Mouse (Mus musculus) stomach, embryonic 16.5 days (tissue): Measurements from ENCODE around the gene Cdkl1. TPM values are rescaled to one million over a fixed set of nuclear protein-coding genes. Genes with fewer than 3 reads are reported as not detected.

ENCODE experiments used
- ATAC-seq: fragments of 200-750 bp; cut with Nextera tagmentation; 2 replicates; pipeline ENCODE4 v1.8.0; 2017; ENCODE audit warnings: moderate number of reproducible peaks, moderate TSS enrichment; ENCODE audit not compliant: insufficient read depth, low FRiP score
- H3K27ac ChIP-seq: fragments of 300-500 bp; sonication (generic); 2 replicates; pipeline ENCODE4 v1.5.1; 2014; ENCODE audit warnings: low read length
- H3K27me3 ChIP-seq: fragments of 300-500 bp; sonication (generic); 2 replicates; pipeline ENCODE4 v1.6.1; 2014; ENCODE audit warnings: low read length, control low read depth, mixed read lengths; ENCODE audit not compliant: control insufficient read depth, insufficient read depth
- H3K36me3 ChIP-seq: fragments of 300-500 bp; sonication (generic); 2 replicates; pipeline ENCODE4 v1.6.1; 2014; ENCODE audit warnings: low read length; ENCODE audit not compliant: control insufficient read depth, insufficient read depth
- H3K4me1 ChIP-seq: fragments of 300-500 bp; sonication (generic); 2 replicates; pipeline ENCODE4 v1.6.1; 2014; ENCODE audit warnings: low read length, control low read depth, mixed read lengths; ENCODE audit not compliant: control insufficient read depth, insufficient read depth
- H3K4me2 ChIP-seq: fragments of 300-500 bp; sonication (generic); 2 replicates; pipeline ENCODE4 v1.6.1; 2014; ENCODE audit warnings: low read depth, low read length, mixed read lengths
- H3K4me3 ChIP-seq: fragments of 300-500 bp; sonication (generic); replicated peaks from 2 replicates; pipeline ENCODE4 v1.5.1; 2014; ENCODE audit warnings: mild to moderate bottlenecking, low read length
- H3K9ac ChIP-seq: fragments of 300-500 bp; sonication (generic); 2 replicates; pipeline ENCODE4 v1.6.1; 2014; ENCODE audit warnings: low read length
- H3K9me3 ChIP-seq: fragments of 300-500 bp; sonication (generic); replicated peaks from 2 replicates; pipeline ENCODE4 v1.6.1; 2016; ENCODE audit warnings: low read length, control low read depth; ENCODE audit not compliant: control insufficient read depth
- WGBS: fragments of 180-500 bp; shearing (Covaris S2); extraction: QIAGEN DNeasy Blood & Tissue Kit; methylation state at CpG from one replicate; pipeline ENCODE4 v1.1.7; 2014; 5-methylcytosine and 5-hydroxymethylcytosine counted together
- polyA plus RNA-seq: library from polyadenylated mRNA; unstranded; fragments of >200 nt; fragmentation: Nextera tagmentation; extraction: Ambion mirVana; gene quantifications from 2 replicates; pipeline ENCODE4 v1.2.1, GENCODE M21; 2015

Gene Cdkl1
- polyA plus RNA-seq, 1 experiment from 2014 or later = 2.6 TPM

DNA sequence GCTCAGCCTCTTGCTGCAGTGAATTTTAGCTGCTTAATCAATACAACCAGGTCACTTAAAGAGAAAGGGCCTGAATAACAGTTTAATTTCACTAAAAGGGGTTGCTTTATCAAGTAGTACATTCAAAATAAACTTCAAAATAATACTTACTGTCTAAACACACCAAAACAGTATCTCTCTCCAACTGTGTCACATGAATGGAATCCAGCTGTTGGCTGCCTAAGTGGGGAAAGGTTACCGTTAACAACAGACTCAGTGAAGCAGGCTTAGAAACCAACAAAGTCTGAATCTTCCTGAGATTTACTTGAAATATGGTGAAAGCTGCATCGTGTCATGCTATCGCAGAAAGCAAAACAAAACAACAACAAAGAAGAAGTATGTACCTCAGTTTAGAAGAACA, 21.9 kb upstream of the Cdkl1 start:
- Histone ChIP-seq H3K9me3 (no peaks in the 10 kb centered on the region), H3K4me1 (peaks cover 12% of the 10 kb centered on the region), H3K27ac (peak overlapping the region; percentile 28; the same call in 1 of the 2 replicates), H3K9ac (no peak overlapping the region), H3K4me2 (no peak overlapping the region), H3K36me3 (peaks cover 10% of the 10 kb centered on the region), H3K27me3 (no peaks in the 10 kb centered on the region), H3K4me3 (no peak overlapping the region)
- 53% methylated on average over 3 of the region's 3 CpGs for WGBS
- ATAC-seq = no peak

DNA sequence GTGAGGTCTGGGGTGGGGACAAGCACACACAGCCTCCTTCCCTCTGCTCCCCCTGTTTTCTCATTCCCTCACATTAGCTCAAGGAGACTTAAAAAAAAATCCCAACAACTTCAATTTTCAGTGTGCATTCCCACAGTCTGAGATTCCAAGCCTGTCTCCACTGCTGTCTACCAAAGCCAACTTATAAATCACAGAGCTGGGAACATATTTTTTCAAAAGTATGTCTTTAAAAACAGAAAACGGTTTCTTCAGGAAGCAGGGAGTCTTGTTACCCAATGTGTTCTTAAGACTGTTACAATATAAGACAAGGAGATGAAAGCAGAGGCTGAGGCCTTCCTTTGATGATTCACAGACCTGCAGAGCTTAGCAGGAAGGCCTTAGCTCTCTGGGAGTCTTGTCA, 20.9 kb upstream of the Cdkl1 start:
- 43% methylated on average over 1 of the region's 1 CpGs for WGBS
- Histone ChIP-seq H3K36me3 (peaks cover 11% of the 10 kb centered on the region; the same call in 1 of the 2 replicates), H3K9ac (no peak overlapping the region)

DNA sequence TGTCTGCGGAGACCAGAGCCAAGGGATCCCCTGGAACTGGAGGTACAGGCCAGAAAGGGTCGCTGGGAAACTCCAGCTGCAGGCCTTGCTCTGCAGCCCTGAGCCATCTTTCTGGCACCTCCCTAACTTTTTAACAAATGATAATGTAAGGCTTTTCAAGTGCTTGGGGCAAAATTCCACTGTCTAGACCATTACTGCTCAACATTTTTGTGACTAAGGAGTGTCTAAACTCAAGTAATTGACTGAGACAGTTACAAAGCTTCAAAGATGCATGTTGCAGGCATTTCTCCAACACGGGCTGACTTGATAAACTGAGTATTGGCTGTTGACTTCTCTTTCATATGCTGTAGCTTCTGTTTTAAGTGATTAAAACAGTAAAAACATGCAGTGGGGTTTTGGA, 18.4 kb upstream of the Cdkl1 start:
- ATAC-seq = no peak

More for the DNA sequence above, 20.9 kb upstream of the Cdkl1 start:
- Histone ChIP-seq H3K4me2 (no peak overlapping the region), H3K27ac (no peak overlapping the region), H3K4me3 (no peak overlapping the region), H3K4me1 (peaks cover 12% of the 10 kb centered on the region), H3K9me3 (no peaks in the 10 kb centered on the region), H3K27me3 (no peaks in the 10 kb centered on the region)
- no peak for ATAC-seq

DNA sequence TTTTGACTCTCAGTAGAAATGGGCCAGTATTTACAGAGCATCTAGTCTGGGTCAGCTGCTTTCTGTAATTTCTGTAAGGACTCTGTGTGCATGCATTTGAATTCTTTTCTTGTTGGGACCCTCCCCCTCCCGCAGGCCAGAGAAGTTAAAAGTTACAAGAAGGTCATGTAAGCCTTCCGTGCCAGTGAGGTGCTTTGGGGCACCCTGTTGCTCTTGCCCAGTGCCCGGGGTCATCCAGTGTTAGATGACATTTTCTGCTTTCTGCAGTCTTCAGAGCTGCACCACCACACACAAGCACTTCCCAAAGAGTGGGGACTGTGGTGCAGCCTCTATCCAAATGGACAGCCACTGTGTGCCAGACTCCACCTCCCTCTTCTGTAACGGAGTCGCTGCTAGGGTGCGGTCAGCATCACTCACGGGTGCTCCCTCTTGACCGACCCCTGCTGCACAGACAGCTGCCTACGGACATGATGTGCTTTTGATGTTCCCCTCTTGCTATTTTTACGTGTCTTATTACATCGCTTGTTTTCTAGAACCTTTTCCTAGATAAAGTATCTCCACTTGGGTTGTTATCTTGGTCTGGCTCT, 16.4 kb upstream of the Cdkl1 start:
- Histone ChIP-seq H3K27ac (no peak overlapping the region), H3K9ac (no peak overlapping the region), H3K27me3 (no peaks in the 10 kb centered on the region), H3K4me1 (no peaks in the 10 kb centered on the region), H3K4me2 (no peak overlapping the region), H3K36me3 (peaks cover 11% of the 10 kb centered on the region), H3K9me3 (no peaks in the 10 kb centered on the region), H3K4me3 (no peak overlapping the region)
- 71% methylated on average over 11 of the region's 11 CpGs for WGBS
- ATAC-seq = no peak

More for the DNA sequence above, 18.4 kb upstream of the Cdkl1 start:
- H3K4me2 ChIP-seq = no peak overlapping the region
- WGBS = 74% methylated on average over 3 of the region's 3 CpGs
- no peak overlapping the region for H3K4me3 ChIP-seq
- peaks cover 11% of the 10 kb centered on the region for H3K4me1 ChIP-seq
- H3K36me3 ChIP-seq = peaks cover 11% of the 10 kb centered on the region
- no peaks in the 10 kb centered on the region for H3K9me3 ChIP-seq
- H3K9ac ChIP-seq = no peak overlapping the region
- no peaks in the 10 kb centered on the region for H3K27me3 ChIP-seq
- no peak overlapping the region for H3K27ac ChIP-seq

DNA sequence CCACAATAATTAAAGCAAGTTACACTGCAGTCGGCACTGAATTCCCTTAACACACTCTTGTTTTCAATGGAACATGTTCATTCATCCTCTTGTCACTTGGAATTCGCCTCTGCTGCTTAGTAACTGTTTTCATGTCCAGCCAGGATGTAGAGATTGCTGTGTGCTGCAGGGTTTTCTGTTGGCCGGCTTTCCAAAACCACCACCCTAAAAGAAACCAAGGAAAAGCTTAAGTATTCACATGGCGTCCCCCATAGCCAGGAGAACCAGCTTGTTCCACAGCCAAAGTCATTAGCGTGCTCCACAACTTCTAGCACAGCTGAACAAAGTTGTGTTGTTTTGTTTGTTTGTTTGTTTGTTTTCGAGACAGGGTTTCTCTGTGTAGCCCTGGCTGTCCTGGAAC, 14.1 kb upstream of the Cdkl1 start:
- Histone ChIP-seq H3K9me3 (no peaks in the 10 kb centered on the region), H3K4me2 (no peak overlapping the region), H3K4me1 (no peaks in the 10 kb centered on the region), H3K27ac (no peak overlapping the region), H3K4me3 (no peak overlapping the region), H3K36me3 (peaks cover 11% of the 10 kb centered on the region), H3K9ac (no peak overlapping the region), H3K27me3 (no peaks in the 10 kb centered on the region)
- 88% methylated on average over 6 of the region's 6 CpGs for WGBS
- ATAC-seq = no peak

DNA sequence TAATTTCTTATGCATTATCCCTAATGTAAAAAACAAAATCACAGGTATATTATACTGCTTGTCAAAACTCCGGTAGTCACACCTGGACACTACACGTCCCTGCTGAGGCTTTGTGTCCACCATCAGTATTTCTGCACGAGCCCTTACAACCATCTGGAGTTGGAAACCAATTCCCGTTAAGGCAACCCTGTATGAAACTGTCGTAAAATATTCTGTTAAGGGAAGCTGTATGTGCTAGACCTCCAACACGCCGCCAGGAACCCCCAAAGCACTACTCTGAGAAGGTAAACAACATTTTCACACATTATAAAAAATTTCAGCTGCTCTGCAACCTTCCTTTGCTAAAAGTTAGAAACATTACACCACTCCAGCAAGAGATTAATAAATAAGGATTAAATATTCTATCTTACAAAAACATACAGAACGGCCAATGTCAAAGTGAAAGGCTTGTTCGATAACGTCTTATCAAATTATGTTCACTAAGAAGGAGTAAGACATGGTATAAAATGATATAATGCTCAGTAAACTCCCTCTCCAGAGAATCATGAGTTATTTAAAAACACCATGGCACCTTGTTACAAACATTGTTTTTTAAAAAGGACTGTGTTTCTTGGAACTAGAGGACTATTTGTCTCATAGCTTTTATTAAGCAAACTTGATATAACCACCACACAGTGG, 13.5 kb upstream of the Cdkl1 start:
- Histone ChIP-seq H3K4me1 (no peaks in the 10 kb centered on the region), H3K4me3 (no peak overlapping the region), H3K4me2 (no peak overlapping the region), H3K9me3 (no peaks in the 10 kb centered on the region), H3K27me3 (no peaks in the 10 kb centered on the region), H3K27ac (no peak overlapping the region), H3K36me3 (peaks cover 11% of the 10 kb centered on the region), H3K9ac (no peak overlapping the region)
- no peak for ATAC-seq
- WGBS = 87% methylated on average over 10 of the region's 10 CpGs

DNA sequence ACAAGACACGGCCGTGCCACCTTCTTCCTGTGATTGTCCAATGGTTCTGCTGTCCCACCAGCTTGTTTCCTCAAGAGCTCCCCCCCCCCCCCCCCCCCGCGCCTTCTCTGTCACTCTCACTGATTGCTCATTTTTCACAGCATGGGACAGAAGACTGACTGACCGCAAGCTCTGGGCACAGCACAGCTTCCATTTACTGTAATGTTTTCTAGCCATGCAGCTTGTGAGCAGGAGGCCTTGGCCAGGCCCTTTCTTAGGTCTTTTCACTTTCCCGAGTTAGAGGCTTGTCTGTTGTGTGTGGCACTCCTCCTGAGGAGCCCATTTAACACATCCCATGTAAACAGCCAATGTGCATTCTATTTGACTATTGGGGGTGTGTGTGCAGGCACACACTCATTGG, 12.1 kb upstream of the Cdkl1 start:
- WGBS = 89% methylated on average over 6 of the region's 6 CpGs
- no peaks in the 10 kb centered on the region for H3K9me3 ChIP-seq
- H3K4me1 ChIP-seq = no peaks in the 10 kb centered on the region
- no peak overlapping the region for H3K4me3 ChIP-seq
- ATAC-seq = no peak
- no peak overlapping the region for H3K4me2 ChIP-seq
- H3K36me3 ChIP-seq = peaks cover 11% of the 10 kb centered on the region
- no peaks in the 10 kb centered on the region for H3K27me3 ChIP-seq
- H3K9ac ChIP-seq = no peak overlapping the region
- no peak overlapping the region for H3K27ac ChIP-seq

DNA sequence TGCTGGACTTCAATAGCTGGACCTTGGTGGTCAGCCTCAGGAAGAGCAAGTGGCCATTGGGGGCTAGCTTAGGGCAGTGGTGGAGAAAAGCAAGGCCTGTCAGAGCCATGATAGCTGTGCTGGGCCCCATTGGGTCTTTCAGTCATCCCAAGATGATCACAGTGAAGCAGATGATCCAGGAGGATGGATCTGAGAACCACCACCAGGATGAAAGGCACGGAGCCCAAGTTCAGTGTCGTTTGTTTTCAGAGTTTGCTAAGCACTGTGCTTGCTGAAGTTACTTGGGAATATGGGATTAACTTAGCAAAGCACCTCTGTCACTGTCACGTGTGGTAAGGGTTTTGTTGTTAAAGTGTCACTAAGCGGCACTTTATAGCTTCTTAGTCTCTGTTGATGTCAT, 9.5 kb upstream of the Cdkl1 start:
- no peak overlapping the region for H3K4me3 ChIP-seq
- H3K4me1 ChIP-seq = no peaks in the 10 kb centered on the region
- ATAC-seq = no peak
- no peaks in the 10 kb centered on the region for H3K27me3 ChIP-seq
- no peak overlapping the region for H3K27ac ChIP-seq
- peaks cover 3% of the 10 kb centered on the region; the same call in 1 of the 2 replicates for H3K36me3 ChIP-seq
- no peak overlapping the region for H3K9ac ChIP-seq
- no peak overlapping the region for H3K4me2 ChIP-seq
- no peaks in the 10 kb centered on the region for H3K9me3 ChIP-seq
- WGBS = 85% methylated on average over 4 of the region's 4 CpGs

DNA sequence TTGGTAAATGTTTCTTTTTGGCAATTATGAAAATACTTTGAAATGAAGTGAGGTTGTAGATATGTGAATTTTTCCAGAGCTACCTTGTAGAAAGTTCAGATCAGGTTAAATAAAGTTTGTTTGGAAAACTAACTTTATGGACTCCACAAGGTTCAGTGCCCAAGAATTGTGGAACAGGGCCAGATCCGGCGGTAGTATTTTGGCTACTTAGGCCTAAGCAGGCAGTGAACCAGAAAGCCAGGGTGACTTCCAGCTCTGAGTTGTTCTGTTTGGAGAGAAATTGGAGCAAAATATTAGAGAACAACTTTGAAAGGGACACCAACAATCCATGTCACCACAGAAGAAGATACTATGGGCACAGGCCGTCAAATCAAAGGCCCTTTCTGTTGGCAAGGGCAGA, 5.2 kb upstream of the Cdkl1 start:
- no peak for ATAC-seq
- Histone ChIP-seq H3K4me3 (no peak overlapping the region), H3K4me1 (peaks cover 2% of the 10 kb centered on the region; the same call in 1 of the 2 replicates), H3K27me3 (no peaks in the 10 kb centered on the region), H3K9ac (no peak overlapping the region), H3K9me3 (no peaks in the 10 kb centered on the region), H3K27ac (no peak overlapping the region), H3K4me2 (no peak overlapping the region), H3K36me3 (no peaks in the 10 kb centered on the region)
- WGBS = 93% methylated on average over 3 of the region's 3 CpGs
